ENCODE assay signal across 24 mouse cellular contexts in the genomic region with DNA sequence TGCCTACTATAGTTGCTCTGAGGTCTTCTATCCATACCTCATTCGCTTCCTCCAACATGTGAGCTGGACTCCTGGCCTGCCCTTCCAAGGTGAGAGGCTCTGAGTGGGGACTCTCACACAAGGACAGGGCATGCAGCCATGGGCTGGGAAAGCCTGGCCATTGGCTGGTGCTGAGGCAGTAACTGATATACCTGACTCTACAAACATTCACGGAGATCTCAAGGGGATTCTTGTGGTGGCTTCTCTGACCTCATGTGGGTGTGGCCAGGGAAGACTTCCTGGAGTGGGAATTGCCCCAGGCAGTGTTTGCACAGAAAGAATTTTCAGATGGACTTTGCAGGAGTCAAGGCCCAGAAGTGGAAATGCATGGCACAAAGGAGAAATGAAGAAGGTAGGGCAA. TPM values are rescaled to one million over a fixed set of nuclear protein-coding genes. Genes with fewer than 3 reads are reported as not detected.
DNase-seq lines count a peak whose midpoint lies in the region; ATAC-seq and TF ChIP-seq lines count a peak whose summit lies in the region.
"Had no signal": no experiment of that assay in that cellular context is flagged by ENCODE, and none has a peak within 500 bp of the region (broad histone marks: within the 10 kb centered on the region; RNA-seq: fewer than 3 reads in every experiment).

No protein-coding gene starts in this region.

- no peak for TF ChIP-seq CTCF in intestine, postnatal 0 days (IDR thresholded peaks at IDR 0.05; ENCODE audit: low read depth)

- H3K9me3 ChIP-seq in intestine, embryonic 14.5 days (ENCODE audit: control insufficient read depth, low read length) = no peaks in the 10 kb centered on the region
- no peaks in the 10 kb centered on the region for H3K9me3 ChIP-seq in intestine, embryonic 15.5 days
- no peaks in the 10 kb centered on the region for H3K9me3 ChIP-seq in intestine, postnatal 0 days (ENCODE audit: control insufficient read depth)
- H3K9me3 ChIP-seq in kidney, embryonic 16.5 days (ENCODE audit: low read length) = no peaks in the 10 kb centered on the region
- H3K9me3 ChIP-seq: embryonic facial prominence, embryonic 15.5 days; hindbrain, embryonic 15.5 days; limb, embryonic 12.5 days; liver, embryonic 13.5 days; midbrain, embryonic 12.5 days; neural tube, embryonic 12.5 days; stomach, embryonic 15.5 days had no signal

- no peaks in the 10 kb centered on the region for H3K4me1 ChIP-seq in intestine, embryonic 14.5 days (replicated peaks; ENCODE audit: control insufficient read depth, insufficient read depth, low read length)
- no peaks in the 10 kb centered on the region for H3K4me1 ChIP-seq in intestine, embryonic 15.5 days (replicated peaks)
- H3K4me1 ChIP-seq in intestine, postnatal 0 days (replicated peaks; ENCODE audit: control insufficient read depth, insufficient read depth, low read length) = no peaks in the 10 kb centered on the region
- H3K4me1 ChIP-seq in kidney, embryonic 16.5 days (ENCODE audit: insufficient read depth, low read length) = no peaks in the 10 kb centered on the region
- H3K4me1 ChIP-seq: embryonic facial prominence, embryonic 15.5 days; hindbrain, embryonic 15.5 days; midbrain, embryonic 12.5 days; neural tube, embryonic 12.5 days; stomach, embryonic 15.5 days had no signal

- WGBS in intestine, embryonic 14.5 days = 46% methylated on average over 2 of the region's 2 CpGs
- WGBS in intestine, embryonic 15.5 days = 46% methylated on average over 2 of the region's 2 CpGs
- 42% methylated on average over 2 of the region's 2 CpGs for WGBS in intestine, postnatal 0 days
- 46% methylated on average over 2 of the region's 2 CpGs for WGBS in kidney, embryonic 16.5 days

- H3K27me3 ChIP-seq in intestine, embryonic 14.5 days (replicated peaks; ENCODE audit: control insufficient read depth, insufficient read depth, low read length) = peaks cover 7% of the 10 kb centered on the region
- 0 out of 2 replicates have a peak, but pooled peaks cover 5% of the 10 kb centered on the region for H3K27me3 ChIP-seq in intestine, embryonic 15.5 days (replicated peaks)
- H3K27me3 ChIP-seq in intestine, postnatal 0 days (replicated peaks; ENCODE audit: control insufficient read depth, insufficient read depth, low read length) = 0 out of 2 replicates have a peak, but pooled peaks cover 1% of the 10 kb centered on the region
- peaks cover 10% of the 10 kb centered on the region; the same call in 1 of the 2 replicates for H3K27me3 ChIP-seq in kidney, embryonic 16.5 days (ENCODE audit: insufficient read depth, low read length)
- H3K27me3 ChIP-seq: embryonic facial prominence, embryonic 15.5 days; stomach, embryonic 15.5 days had no signal

- H3K4me3 ChIP-seq in intestine, embryonic 14.5 days (ENCODE audit: low read depth, low read length) = no peak overlapping the region
- H3K4me3 ChIP-seq in intestine, embryonic 15.5 days (replicated peaks) = no peak overlapping the region
- H3K4me3 ChIP-seq in intestine, postnatal 0 days (ENCODE audit: low read depth, low read length) = no peak overlapping the region
- H3K4me3 ChIP-seq in kidney, embryonic 16.5 days (ENCODE audit: low read length) = no peak overlapping the region
- H3K4me3 ChIP-seq: embryonic facial prominence, embryonic 15.5 days; hindbrain, embryonic 15.5 days; limb, embryonic 12.5 days; liver, embryonic 13.5 days; midbrain, embryonic 12.5 days; neural tube, embryonic 12.5 days; stomach, embryonic 15.5 days had no signal

- intact Hi-C loops in left cerebral cortex, postnatal 25 days (cut with DNase I) = no loop called here

- ATAC-seq in intestine, embryonic 14.5 days (replicated peaks; ENCODE audit: low FRiP score, low TSS enrichment, low read depth) = 0 out of 2 replicates have a peak, but pooled peaks have one; percentile 32
- no peak for ATAC-seq in intestine, embryonic 15.5 days
- peak; percentile 41; the same call in 1 of the 2 replicates for ATAC-seq in intestine, postnatal 0 days
- ATAC-seq in kidney, embryonic 16.5 days (ENCODE audit: low FRiP score, low TSS enrichment) = no peak
- ATAC-seq: forebrain, embryonic 16.5 days had no signal

- DNase-seq in intestine, embryonic 14.5 days (ENCODE audit: low spot score) = no peak
- peak; percentile 64 for DNase-seq in lung, postnatal 10 days
- DNase-seq in yolk sac, embryonic 10.5 days (ENCODE audit: low spot score) = peak; percentile 21
- no peak for DNase-seq in left cerebral cortex, postnatal 25 days (ENCODE audit: low spot score in 2 of 2)
- no peak for DNase-seq in ovary, adult 18-20 months (ENCODE audit: low spot score)
- DNase-seq: adrenal gland, postnatal 10 days; cerebellum, adult 9-10 months; heart, postnatal 36 days; kidney, adult 2 months; kidney, postnatal 36 days; liver, embryonic 13.5 days; right cerebral cortex, adult 18-20 months; thymus, adult 2 months had no signal

- H3K4me2 ChIP-seq in intestine, embryonic 14.5 days (ENCODE audit: low read length) = no peak overlapping the region
- no peak overlapping the region for H3K4me2 ChIP-seq in intestine, embryonic 15.5 days (replicated peaks)
- no peak overlapping the region for H3K4me2 ChIP-seq in intestine, postnatal 0 days (replicated peaks; ENCODE audit: low read depth)
- H3K4me2 ChIP-seq in kidney, embryonic 16.5 days (replicated peaks; ENCODE audit: low read depth, low read length) = no peak overlapping the region
- H3K4me2 ChIP-seq: embryonic facial prominence, embryonic 15.5 days; hindbrain, embryonic 15.5 days; limb, embryonic 12.5 days; liver, embryonic 13.5 days; midbrain, embryonic 12.5 days; neural tube, embryonic 12.5 days; stomach, embryonic 15.5 days had no signal

- no peak overlapping the region for H3K9ac ChIP-seq in intestine, embryonic 14.5 days (ENCODE audit: low read length)
- no peak overlapping the region for H3K9ac ChIP-seq in intestine, embryonic 15.5 days
- no peak overlapping the region for H3K9ac ChIP-seq in intestine, postnatal 0 days (ENCODE audit: low read depth, low read length)
- H3K9ac ChIP-seq in kidney, embryonic 16.5 days (replicated peaks; ENCODE audit: low read length) = no peak overlapping the region
- H3K9ac ChIP-seq: embryonic facial prominence, embryonic 15.5 days; hindbrain, embryonic 15.5 days; limb, embryonic 12.5 days; liver, embryonic 13.5 days; midbrain, embryonic 12.5 days; neural tube, embryonic 12.5 days; stomach, embryonic 15.5 days had no signal

- no peaks in the 10 kb centered on the region for H3K36me3 ChIP-seq in intestine, embryonic 14.5 days (ENCODE audit: control insufficient read depth, insufficient read depth, low read length)
- no peaks in the 10 kb centered on the region for H3K36me3 ChIP-seq in intestine, embryonic 15.5 days
- H3K36me3 ChIP-seq in intestine, postnatal 0 days (ENCODE audit: control insufficient read depth, insufficient read depth) = no peaks in the 10 kb centered on the region
- H3K36me3 ChIP-seq in kidney, embryonic 16.5 days (ENCODE audit: insufficient read depth, low read length) = no peaks in the 10 kb centered on the region
- H3K36me3 ChIP-seq: embryonic facial prominence, embryonic 15.5 days; hindbrain, embryonic 15.5 days; limb, embryonic 12.5 days; liver, embryonic 13.5 days; midbrain, embryonic 12.5 days; neural tube, embryonic 12.5 days; stomach, embryonic 15.5 days had no signal

- no peak overlapping the region for H3K27ac ChIP-seq in intestine, embryonic 14.5 days (ENCODE audit: low read depth)
- no peak overlapping the region for H3K27ac ChIP-seq in intestine, embryonic 15.5 days
- no peak overlapping the region for H3K27ac ChIP-seq in intestine, postnatal 0 days (ENCODE audit: low read depth, low read length)
- H3K27ac ChIP-seq in kidney, embryonic 16.5 days (ENCODE audit: low read length) = no peak overlapping the region
- H3K27ac ChIP-seq: embryonic facial prominence, embryonic 15.5 days; hindbrain, embryonic 15.5 days; limb, embryonic 12.5 days; liver, embryonic 13.5 days; midbrain, embryonic 12.5 days; neural tube, embryonic 12.5 days; stomach, embryonic 15.5 days had no signal

RNA-seq across cellular contexts. Expression of gene Alkbh5, which starts 21.2 kb away (rescaled TPM):
- 35.4 and 36.2 TPM in 2 replicates for polyA plus RNA-seq in intestine, embryonic 14.5 days (2014; fragmentation: Nextera tagmentation; extraction: Ambion mirVana)
- polyA plus RNA-seq in intestine, embryonic 15.5 days (2015; fragmentation: Nextera tagmentation; extraction: Ambion mirVana) = 39.5 and 44.9 TPM in 2 replicates
- 37.3 and 41.7 TPM in 2 replicates for polyA plus RNA-seq in intestine, postnatal 0 days (2015; fragmentation: Nextera tagmentation; extraction: Ambion mirVana)
- 10 to 100 TPM; 55.2 to 55.6 TPM for total RNA-seq in left cerebral cortex, postnatal 25 days (2021)
- 34.5 and 34.8 TPM in 2 replicates for polyA plus RNA-seq in kidney, embryonic 16.5 days (2015; fragmentation: Nextera tagmentation; extraction: Ambion mirVana)

RNA-seq across cellular contexts. Expression of gene Myo15, which starts 45.8 kb away (rescaled TPM):
- polyA plus RNA-seq in intestine, embryonic 14.5 days (2014; fragmentation: Nextera tagmentation; extraction: Ambion mirVana) = 0.07 and 0.32 TPM in 2 replicates
- 0.18 and 0.19 TPM in 2 replicates for polyA plus RNA-seq in intestine, embryonic 15.5 days (2015; fragmentation: Nextera tagmentation; extraction: Ambion mirVana)
- polyA plus RNA-seq in intestine, postnatal 0 days (2015; fragmentation: Nextera tagmentation; extraction: Ambion mirVana) = 0.03 and 0.05 TPM in 2 replicates
- total RNA-seq in left cerebral cortex, postnatal 25 days (2021) = under 1 TPM; 0.07 to 0.09 TPM
- polyA plus RNA-seq in kidney, embryonic 16.5 days (2015; fragmentation: Nextera tagmentation; extraction: Ambion mirVana) = 0.24 and 0.35 TPM in 2 replicates
- total RNA-seq: granulocyte monocyte progenitor cell, adult 5-6 weeks had no signal

Comparison
In these comparisons a context has a peak if more than half of its experiments do, and no peak if none do; other contexts are left out.
1. ATAC-seq: peak in intestine, embryonic 14.5 days (single experiment) and intestine, postnatal 0 days (single experiment); none in intestine, embryonic 15.5 days (single experiment) and kidney, embryonic 16.5 days (single experiment).
2. DNase-seq: peak in lung, postnatal 10 days (single experiment) and yolk sac, embryonic 10.5 days (single experiment); none in intestine, embryonic 14.5 days (single experiment), left cerebral cortex, postnatal 25 days (0 of 2) and ovary, adult 18-20 months (single experiment).